Mouse (Mus musculus): ENCODE data around the gene Phlda3. TPM values are rescaled to one million over a fixed set of nuclear protein-coding genes. Genes with fewer than 3 reads are reported as not detected.
A peak's percentile ranks its signal among the peaks of the same experiment; 100 is the strongest.

Phlda3 gene
- polyA plus RNA-seq, 1 experiment from 2014 or later: 21.8 TPM

DNA sequence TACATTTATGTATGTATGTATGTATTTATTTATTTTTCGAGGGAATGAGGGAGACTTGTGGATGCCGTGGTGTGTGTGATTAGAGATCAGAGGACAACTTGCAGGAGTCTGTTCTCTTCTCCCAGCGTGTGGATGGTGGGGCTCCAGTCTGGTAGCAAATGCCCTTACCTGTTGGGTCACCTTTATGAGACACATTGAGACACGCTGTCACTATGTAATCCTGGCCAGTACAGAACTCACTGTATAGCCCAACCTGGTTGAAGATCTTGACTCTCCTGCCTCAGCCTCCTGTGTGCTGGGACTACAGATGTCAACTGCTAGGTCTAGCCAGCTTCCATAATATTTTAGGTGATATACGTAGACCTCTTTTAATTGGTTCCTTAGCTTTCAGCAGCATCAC, 4.2 kb upstream of the Phlda3 start:
- Histone ChIP-seq H3K9ac (replicated peaks) (no peak overlapping the region), H3K4me3 (no peak overlapping the region), H3K27ac (replicated peaks) (no peak overlapping the region), H3K36me3 (no peaks in the 10 kb centered on the region), H3K9me3 (no peaks in the 10 kb centered on the region), H3K4me2 (replicated peaks) (no peak overlapping the region), H3K4me1 (peaks cover 13% of the 10 kb centered on the region), H3K27me3 (peaks cover 16% of the 10 kb centered on the region)
- 94% methylated on average over 5 of the region's 5 CpGs for WGBS
- ATAC-seq (ENCODE audit: low FRiP score, low read depth): no peak

DNA sequence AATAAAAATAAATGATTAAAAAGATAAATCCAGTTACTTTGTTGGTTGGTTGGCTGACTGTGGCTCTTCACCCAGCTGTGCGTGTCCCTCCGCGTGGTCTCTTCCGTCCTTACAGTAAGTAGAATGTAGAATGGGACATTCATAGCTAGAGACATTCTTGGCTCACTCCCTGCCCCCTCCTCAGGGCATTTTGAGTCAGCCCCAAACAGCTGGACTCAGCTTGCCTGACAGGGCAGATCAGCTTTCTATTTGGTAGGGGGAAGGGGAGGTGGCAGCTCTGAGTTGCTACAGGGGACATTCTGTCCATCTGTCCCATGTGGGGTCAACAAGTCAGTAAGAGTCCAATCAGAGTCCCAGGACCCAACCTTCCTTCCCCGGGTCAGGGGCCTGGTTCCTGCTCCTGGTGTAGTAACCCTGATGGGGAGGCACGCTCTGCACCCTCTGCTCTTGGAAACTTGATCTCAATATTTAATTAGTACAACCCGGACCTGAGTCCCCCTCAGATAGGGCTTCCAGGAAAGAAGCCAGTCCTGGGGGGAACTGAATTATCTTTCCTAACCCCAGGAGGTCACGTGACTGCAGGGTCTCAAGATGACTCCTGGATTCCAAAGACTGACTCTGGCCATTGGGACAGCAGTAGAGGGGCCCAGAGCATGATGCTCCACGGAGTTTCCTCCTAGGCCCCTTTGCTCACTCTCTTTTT, 2.3 kb upstream of the Phlda3 start:
- no peak overlapping the region for H3K4me2 ChIP-seq (replicated peaks)
- ATAC-seq (ENCODE audit: low FRiP score, low read depth): no peak
- H3K27ac ChIP-seq (replicated peaks): no peak overlapping the region
- no peak overlapping the region for H3K4me3 ChIP-seq
- peaks cover 28% of the 10 kb centered on the region for H3K27me3 ChIP-seq
- 75% methylated on average over 9 of the region's 9 CpGs for WGBS
- H3K36me3 ChIP-seq: no peaks in the 10 kb centered on the region
- peaks cover 24% of the 10 kb centered on the region for H3K4me1 ChIP-seq
- H3K9ac ChIP-seq (replicated peaks): no peak overlapping the region
- no peaks in the 10 kb centered on the region for H3K9me3 ChIP-seq

- no peaks in the 10 kb centered on the region for H3K36me3 ChIP-seq
- no peak overlapping the region for H3K9ac ChIP-seq (replicated peaks)
- no peak overlapping the region for H3K27ac ChIP-seq (replicated peaks)
- H3K27me3 ChIP-seq: peaks cover 31% of the 10 kb centered on the region
- ATAC-seq (ENCODE audit: low FRiP score, low read depth): no peak
- no peaks in the 10 kb centered on the region for H3K9me3 ChIP-seq
- no peak overlapping the region for H3K4me3 ChIP-seq
- no peak overlapping the region for H3K4me2 ChIP-seq (replicated peaks)
- 69% methylated on average over 2 of the region's 2 CpGs for WGBS
- peaks cover 24% of the 10 kb centered on the region for H3K4me1 ChIP-seq
Observed at GRCm38 (mm10) chr1:135764206-135764528, 1.8 kb upstream of the Phlda3 start.

- H3K27ac ChIP-seq (replicated peaks): peak overlapping the region; percentile 70; the same call in 1 of the 2 replicates
- no peaks in the 10 kb centered on the region for H3K9me3 ChIP-seq
- H3K36me3 ChIP-seq: 0 out of 2 replicates have a peak, but pooled peaks cover 2% of the 10 kb centered on the region
- H3K9ac ChIP-seq (replicated peaks): peak overlapping the region; percentile 76
- peaks cover 31% of the 10 kb centered on the region for H3K27me3 ChIP-seq
- peak; percentile 21 for ATAC-seq (ENCODE audit: low FRiP score, low read depth)
- WGBS: 29% methylated on average over 30 of the region's 30 CpGs
- H3K4me3 ChIP-seq: peak overlapping the region; percentile 60
- H3K4me1 ChIP-seq: peaks cover 24% of the 10 kb centered on the region
- peak overlapping the region; percentile 96 for H3K4me2 ChIP-seq (replicated peaks)
Observed at GRCm38 (mm10) chr1:135766592-135767306, 830 bp downstream of the Phlda3 start.

- Histone ChIP-seq H3K4me3 (peak overlapping the region; percentile 60; the same call in 1 of the 2 replicates), H3K27ac (replicated peaks) (no peak overlapping the region), H3K4me1 (peaks cover 24% of the 10 kb centered on the region), H3K36me3 (0 out of 2 replicates have a peak, but pooled peaks cover 2% of the 10 kb centered on the region), H3K9me3 (no peaks in the 10 kb centered on the region), H3K4me2 (replicated peaks) (peak overlapping the region; percentile 96), H3K27me3 (peaks cover 31% of the 10 kb centered on the region), H3K9ac (replicated peaks) (no peak overlapping the region)
- 82% methylated on average over 4 of the region's 4 CpGs for WGBS
- no peak for ATAC-seq (ENCODE audit: low FRiP score, low read depth)
Observed at GRCm38 (mm10) chr1:135767324-135767890, 1.5 kb downstream of the Phlda3 start.

DNA sequence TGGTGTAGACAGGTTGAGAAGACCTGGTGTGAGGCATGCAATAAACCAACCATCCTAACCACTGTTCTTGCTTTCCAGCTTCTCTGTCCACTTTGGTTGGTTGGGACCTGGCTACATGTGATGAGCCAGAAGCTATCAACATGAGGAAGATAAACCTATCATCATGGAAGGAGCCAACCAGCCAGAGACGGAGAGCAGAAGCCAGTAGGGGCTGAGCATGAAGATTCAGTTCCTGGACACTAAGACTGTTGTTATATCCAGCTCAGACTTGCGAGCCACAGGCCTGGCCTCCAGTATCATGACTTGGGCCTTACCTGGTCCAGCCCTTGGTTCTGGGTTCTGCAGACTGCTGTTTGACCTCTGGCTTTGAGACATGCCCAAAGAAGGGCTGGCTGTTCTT, 2.5 kb downstream of the Phlda3 start:
- H3K4me2 ChIP-seq (replicated peaks): no peak overlapping the region
- H3K27me3 ChIP-seq: peaks cover 31% of the 10 kb centered on the region
- no peaks in the 10 kb centered on the region for H3K9me3 ChIP-seq
- 0 out of 2 replicates have a peak, but pooled peaks cover 2% of the 10 kb centered on the region for H3K36me3 ChIP-seq
- WGBS: 100% methylated on average over 2 of the region's 2 CpGs
- H3K4me3 ChIP-seq: no peak overlapping the region
- no peak overlapping the region for H3K27ac ChIP-seq (replicated peaks)
- H3K9ac ChIP-seq (replicated peaks): no peak overlapping the region
- no peak for ATAC-seq (ENCODE audit: low FRiP score, low read depth)
- H3K4me1 ChIP-seq: peaks cover 24% of the 10 kb centered on the region

GRCm38 (mm10) chr1:135770237-135770636, 4.3 kb downstream of the Phlda3 start:
- no peak for ATAC-seq (ENCODE audit: low FRiP score, low read depth)
- no peak overlapping the region for H3K4me3 ChIP-seq
- H3K9ac ChIP-seq (replicated peaks): no peak overlapping the region
- H3K4me1 ChIP-seq: peaks cover 24% of the 10 kb centered on the region
- H3K27me3 ChIP-seq: peaks cover 22% of the 10 kb centered on the region
- H3K27ac ChIP-seq (replicated peaks): no peak overlapping the region
- 65% methylated on average over 7 of the region's 7 CpGs for WGBS
- H3K4me2 ChIP-seq (replicated peaks): no peak overlapping the region
- no peaks in the 10 kb centered on the region for H3K9me3 ChIP-seq
- H3K36me3 ChIP-seq: 0 out of 2 replicates have a peak, but pooled peaks cover 2% of the 10 kb centered on the region

GRCm38 (mm10) chr1:135770896-135771572, 5.1 kb downstream of the Phlda3 start:
- H3K27ac ChIP-seq (replicated peaks): no peak overlapping the region
- 0 out of 2 replicates have a peak, but pooled peaks cover 2% of the 10 kb centered on the region for H3K36me3 ChIP-seq
- H3K9ac ChIP-seq (replicated peaks): no peak overlapping the region
- H3K9me3 ChIP-seq: no peaks in the 10 kb centered on the region
- no peak for ATAC-seq (ENCODE audit: low FRiP score, low read depth)
- no peak overlapping the region for H3K4me3 ChIP-seq
- H3K4me1 ChIP-seq: peaks cover 17% of the 10 kb centered on the region
- peaks cover 15% of the 10 kb centered on the region for H3K27me3 ChIP-seq
- no peak overlapping the region for H3K4me2 ChIP-seq (replicated peaks)
- 73% methylated on average over 12 of the region's 12 CpGs for WGBS

DNA sequence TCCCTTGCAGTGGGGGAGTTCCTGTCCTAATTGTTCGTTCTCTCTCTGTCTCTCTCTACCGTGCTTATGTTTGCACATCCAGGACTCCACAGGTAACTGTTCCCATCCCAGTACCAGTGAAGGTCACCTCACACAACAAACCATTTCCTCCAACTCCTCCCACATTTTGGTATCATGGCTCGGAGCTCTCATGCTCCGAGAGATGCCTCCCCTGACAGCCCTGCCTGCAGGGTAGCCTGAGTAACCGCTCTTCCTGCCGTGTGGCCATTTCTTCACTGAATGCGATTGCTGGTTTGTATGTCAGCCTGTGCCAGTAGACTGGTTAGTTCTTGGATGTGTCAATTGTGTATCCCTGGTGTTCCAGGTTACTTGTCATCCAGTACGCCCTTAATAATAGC, 5.7 kb downstream of the Phlda3 start:
- WGBS: 76% methylated on average over 8 of the region's 8 CpGs

DNA sequence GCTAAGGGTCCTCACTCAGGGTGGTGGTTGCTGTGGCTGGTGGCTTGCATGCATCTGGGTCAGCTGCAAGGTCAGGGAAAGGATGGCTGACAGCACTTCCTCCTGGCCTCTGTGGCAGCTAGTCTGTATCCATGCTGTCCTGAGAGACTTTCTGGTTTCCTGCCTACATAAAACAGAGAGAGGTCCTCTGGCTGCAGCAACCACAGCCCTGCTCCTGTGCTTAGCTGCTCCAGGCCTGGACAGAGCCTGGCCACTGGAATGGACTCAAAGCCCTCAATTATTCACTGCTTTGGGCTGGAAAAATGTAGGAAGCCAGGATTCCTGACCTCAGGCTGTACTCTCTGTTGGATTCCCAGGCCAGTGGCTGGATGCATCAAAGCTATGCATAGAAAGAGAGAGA, 10.7 kb downstream of the Phlda3 start:
- ATAC-seq (ENCODE audit: low FRiP score, low read depth): no peak
- no peak overlapping the region for H3K27ac ChIP-seq (replicated peaks)
- no peaks in the 10 kb centered on the region for H3K9me3 ChIP-seq

More for the DNA sequence above, 5.7 kb downstream of the Phlda3 start:
- no peak overlapping the region for H3K4me2 ChIP-seq (replicated peaks)
- H3K27me3 ChIP-seq: peaks cover 15% of the 10 kb centered on the region
- ATAC-seq (ENCODE audit: low FRiP score, low read depth): no peak
- H3K4me3 ChIP-seq: no peak overlapping the region
- no peak overlapping the region for H3K9ac ChIP-seq (replicated peaks)
- H3K9me3 ChIP-seq: no peaks in the 10 kb centered on the region
- H3K27ac ChIP-seq (replicated peaks): no peak overlapping the region
- H3K4me1 ChIP-seq: peaks cover 13% of the 10 kb centered on the region
- H3K36me3 ChIP-seq: 0 out of 2 replicates have a peak, but pooled peaks cover 2% of the 10 kb centered on the region

DNA sequence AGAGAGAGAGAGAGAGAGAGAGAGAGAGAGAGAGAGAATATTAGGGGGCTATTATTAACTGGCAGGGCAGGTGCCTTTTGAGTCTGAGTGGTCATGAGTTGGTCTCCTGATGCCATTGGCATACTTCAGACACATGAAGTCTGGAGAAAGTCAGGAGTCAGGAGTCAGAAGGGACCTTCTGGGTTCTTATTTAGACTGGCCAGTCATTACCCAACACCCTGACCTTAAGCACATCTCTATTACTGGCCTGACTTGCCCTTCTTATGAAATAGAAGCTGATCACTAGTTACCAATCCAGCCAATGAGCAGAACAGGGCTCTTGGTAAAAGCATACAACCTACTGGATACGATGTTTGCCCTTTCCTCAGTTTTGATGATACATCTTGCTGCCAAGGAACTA, 11.1 kb downstream of the Phlda3 start:
- no peak for ATAC-seq (ENCODE audit: low FRiP score, low read depth)
- no peaks in the 10 kb centered on the region for H3K9me3 ChIP-seq
- WGBS: 100% methylated on average over 1 of the region's 1 CpGs
- peaks cover 15% of the 10 kb centered on the region for H3K27me3 ChIP-seq
- H3K4me1 ChIP-seq: peaks cover 12% of the 10 kb centered on the region
- no peak overlapping the region for H3K27ac ChIP-seq (replicated peaks)
- no peak overlapping the region for H3K4me3 ChIP-seq
- no peaks in the 10 kb centered on the region for H3K36me3 ChIP-seq
- H3K9ac ChIP-seq (replicated peaks): no peak overlapping the region
- H3K4me2 ChIP-seq (replicated peaks): no peak overlapping the region

More for the DNA sequence above, 10.7 kb downstream of the Phlda3 start:
- Histone ChIP-seq H3K4me1 (peaks cover 12% of the 10 kb centered on the region), H3K9ac (replicated peaks) (no peak overlapping the region), H3K4me3 (no peak overlapping the region), H3K27me3 (peaks cover 15% of the 10 kb centered on the region), H3K36me3 (no peaks in the 10 kb centered on the region), H3K4me2 (replicated peaks) (no peak overlapping the region)
